Mouse (Mus musculus): ENCODE measurements around the gene Rtbdn.

Rtbdn gene

DNA sequence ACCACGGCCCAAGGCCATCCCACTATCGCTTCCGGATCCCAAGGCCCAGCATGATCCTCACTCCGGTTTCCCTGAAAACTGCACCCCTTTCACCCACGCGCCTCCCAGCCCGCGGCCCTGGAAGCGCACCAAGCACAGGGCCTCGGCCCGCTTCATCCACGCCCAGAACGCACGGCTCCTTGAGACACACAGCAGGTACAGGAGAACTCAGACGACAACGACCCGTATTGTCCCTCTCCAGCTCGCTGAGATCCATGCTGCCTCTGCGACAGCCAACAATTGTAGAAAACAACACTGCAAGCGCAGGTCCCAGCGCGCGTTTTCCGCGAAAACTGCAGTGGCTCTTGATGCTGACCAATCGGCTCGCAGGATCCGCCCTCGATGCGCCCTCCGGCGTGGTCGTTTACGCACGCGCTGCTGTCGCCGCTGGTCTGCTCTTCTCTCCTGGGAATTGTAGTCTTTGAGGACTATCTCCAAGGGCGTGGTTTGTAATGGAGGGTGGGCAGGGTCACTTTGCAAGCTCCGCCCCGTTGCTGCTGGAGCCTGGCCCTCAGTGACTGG, 19.0 kb downstream of the Rtbdn start:
- DNase-seq, result peak; percentile 86

DNA sequence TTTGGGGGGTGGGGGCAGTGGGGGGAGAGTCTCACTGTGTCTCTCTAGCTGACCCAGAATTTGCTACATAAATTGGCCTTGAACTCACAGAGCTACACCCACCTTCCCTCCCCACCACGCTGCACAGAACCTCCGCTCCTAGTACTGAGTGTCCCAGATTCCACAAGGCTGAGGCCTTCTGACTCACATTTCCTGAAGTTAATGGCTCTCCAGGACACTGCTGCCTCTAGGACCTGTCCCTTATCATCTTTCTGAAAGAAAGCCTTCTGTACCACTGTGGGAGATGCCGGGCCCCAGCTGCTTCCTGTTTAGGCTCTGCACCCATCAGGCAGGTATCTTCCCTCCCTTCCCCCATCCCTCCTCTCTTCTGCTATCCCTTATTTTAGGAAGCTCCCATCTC, 19.8 kb downstream of the Rtbdn start:
- DNase-seq, result no peak

DNA sequence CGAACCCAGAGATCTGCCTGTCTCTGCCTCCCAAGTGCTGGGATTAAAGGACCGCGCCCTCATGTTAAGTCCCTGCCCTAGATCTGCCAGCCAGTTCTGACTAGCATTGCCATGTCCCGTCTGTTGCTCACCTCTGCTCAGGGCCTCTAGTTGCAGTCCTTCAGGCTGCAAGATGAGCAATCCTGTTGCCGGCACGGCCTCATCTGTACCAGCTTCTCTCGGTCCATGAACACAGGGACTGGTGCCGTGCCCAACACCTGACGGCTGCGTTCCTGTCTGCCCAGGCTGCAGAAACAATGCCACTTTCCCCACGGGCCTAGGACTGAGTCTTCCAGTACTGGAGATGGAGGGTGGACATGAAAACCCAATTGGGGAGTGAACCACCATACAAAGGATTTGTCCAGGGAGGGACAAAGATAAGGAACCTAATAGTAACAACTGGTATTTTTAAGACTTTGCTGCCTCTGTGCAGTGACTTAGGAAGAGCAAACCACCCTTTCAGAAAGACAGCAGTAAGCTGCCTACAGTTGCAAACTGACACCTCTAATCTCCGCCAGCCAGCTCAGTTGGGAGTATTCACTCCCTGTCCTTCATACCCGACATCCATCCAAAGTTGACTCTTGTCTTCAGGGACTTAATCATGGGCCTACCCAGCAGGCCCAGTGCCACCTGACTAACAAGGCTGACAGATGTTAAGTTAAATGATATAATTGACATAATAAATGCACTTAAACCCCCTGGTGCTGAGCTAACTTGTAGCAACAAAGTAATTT, 20.9 kb downstream of the Rtbdn start:
- no peak for DNase-seq

DNA sequence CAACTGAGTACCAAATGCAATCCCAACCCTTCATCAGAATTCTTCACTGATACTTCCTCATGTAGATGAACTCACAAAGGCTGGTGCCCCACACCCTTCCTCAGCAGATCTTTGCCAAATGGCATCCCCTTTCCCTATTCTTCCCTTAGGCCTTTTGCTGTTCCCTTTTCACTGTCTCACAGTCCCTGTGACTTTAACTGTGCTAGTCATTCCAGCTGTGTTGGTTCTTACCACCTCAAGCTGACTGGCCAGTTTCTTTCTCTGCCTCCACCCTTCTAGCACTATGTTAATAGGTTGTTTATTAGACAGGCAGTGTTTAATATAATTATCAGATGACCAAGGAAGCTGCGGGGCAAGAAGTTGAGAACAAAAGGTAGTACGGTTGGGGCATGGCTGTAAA, 21.9 kb downstream of the Rtbdn start:
- DNase-seq, result no peak

DNA sequence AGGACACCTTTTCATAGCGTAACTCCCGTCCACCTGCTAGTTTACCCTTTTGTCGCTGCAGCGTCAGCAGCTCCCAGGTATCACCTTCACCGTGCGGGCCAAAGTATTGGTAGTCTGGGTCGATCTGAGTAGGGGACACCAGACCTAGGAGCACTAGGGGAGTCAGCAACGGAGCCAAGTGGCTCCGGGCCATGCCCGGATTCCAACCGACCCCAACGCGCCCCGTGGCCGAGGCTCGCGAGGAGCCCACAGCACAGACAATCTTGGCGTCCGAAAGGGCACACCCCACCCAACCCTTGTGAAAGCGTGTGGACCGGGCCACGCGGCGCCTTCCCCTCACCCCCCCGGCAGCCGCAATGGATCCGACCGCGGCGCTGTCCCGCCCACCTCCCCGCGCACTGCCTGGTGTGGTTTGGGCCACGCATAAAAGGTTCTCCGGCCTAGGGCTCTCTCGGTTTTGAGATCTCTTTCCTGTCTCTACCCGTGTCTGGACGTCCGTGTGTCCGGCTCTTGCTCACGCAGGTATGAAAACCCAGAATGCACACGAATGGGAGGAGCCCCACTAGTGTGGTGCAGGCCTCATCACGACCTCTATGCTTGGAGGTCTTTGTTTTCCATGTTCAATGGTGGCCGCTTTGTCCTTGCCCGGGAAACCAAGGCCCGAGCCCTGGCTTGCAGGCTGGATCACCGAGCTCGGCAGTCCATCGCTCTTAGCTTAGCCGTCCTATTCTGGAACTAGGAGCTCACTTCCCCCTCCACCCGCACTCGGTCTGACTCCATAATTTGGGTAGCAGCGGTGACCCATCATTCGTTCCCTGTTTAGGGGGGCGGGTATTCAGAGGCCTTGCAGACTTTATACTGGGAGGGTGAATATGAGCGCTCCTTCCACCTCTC, 22.7 kb downstream of the Rtbdn start, which contains the start of the genes Gm49661, Prdx2 and Rnaseh2a:
Gm49661 (minus strand) TSS at position 193 of the 894 bp plus-strand sequence.
Prdx2 (plus strand) TSS at position 347 of the 894 bp plus-strand sequence.
Rnaseh2a (minus strand) TSS at position 527 of the 894 bp plus-strand sequence.
- DNase-seq, result peak; percentile 80

DNA sequence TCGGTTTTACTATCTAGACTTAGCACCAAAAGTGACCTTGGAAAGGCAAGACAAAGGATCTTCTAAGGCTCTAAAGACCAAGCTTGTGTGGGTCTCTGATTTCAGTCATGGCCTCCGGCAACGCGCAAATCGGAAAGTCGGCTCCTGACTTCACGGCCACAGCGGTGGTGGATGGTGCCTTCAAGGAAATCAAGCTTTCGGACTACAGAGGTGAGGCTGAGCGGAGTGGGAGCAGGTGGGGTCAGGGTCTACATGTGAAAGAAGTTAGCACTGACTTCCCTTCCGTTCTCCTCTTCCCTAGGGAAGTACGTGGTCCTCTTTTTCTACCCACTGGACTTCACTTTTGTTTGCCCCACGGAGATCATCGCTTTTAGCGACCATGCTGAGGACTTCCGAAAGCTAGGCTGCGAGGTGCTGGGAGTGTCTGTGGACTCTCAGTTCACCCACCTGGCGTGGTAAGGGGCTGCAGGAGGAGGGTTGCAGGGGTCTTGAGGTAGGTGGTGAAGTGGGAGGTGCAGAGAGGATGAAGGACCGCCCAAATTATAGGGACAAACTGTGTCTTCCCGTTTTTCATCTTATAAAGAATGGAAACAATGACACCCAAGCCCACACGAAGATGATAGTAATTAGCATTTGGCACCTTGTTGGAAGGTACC, 23.5 kb downstream of the Rtbdn start:
- no peak for DNase-seq

DNA sequence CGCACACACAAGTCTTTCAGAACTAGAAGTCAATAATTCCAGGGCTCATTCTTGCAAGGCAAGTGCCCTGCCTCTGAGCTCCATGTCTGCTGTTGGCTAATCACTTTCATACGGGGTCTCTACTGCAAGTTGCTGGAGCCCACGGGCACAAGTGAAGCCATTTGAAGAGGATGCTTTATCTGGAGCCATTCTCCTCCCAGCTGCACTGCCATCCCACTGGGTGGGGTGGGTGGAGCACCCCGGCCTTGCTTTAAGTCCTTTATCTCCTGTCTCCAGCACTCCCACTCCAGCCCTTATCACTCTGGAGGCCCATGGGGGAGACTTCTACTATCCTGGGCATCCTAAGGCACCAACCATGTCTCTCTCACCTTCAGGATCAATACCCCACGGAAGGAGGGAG, 24.1 kb downstream of the Rtbdn start:
- no peak for DNase-seq

DNA sequence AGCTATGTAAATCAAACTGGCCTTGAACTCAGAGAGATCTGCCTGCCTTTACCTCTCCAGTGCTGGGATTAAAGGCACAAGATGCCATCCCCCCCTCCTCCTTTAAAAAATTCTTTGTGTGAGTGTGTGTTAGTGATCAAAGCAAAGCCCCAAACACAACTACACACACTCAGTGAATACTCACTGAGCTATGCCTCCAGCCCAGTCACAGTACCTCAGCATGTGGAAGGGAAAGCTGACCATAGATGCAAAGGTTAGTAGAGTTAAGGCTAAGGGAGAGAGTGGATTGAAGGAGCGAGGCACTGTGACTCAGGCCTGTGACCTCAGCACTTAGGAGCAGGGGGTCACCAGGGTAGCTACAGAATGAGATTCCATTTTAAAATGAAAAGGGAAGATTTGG, 26.3 kb downstream of the Rtbdn start:
- DNase-seq, result no peak

DNA sequence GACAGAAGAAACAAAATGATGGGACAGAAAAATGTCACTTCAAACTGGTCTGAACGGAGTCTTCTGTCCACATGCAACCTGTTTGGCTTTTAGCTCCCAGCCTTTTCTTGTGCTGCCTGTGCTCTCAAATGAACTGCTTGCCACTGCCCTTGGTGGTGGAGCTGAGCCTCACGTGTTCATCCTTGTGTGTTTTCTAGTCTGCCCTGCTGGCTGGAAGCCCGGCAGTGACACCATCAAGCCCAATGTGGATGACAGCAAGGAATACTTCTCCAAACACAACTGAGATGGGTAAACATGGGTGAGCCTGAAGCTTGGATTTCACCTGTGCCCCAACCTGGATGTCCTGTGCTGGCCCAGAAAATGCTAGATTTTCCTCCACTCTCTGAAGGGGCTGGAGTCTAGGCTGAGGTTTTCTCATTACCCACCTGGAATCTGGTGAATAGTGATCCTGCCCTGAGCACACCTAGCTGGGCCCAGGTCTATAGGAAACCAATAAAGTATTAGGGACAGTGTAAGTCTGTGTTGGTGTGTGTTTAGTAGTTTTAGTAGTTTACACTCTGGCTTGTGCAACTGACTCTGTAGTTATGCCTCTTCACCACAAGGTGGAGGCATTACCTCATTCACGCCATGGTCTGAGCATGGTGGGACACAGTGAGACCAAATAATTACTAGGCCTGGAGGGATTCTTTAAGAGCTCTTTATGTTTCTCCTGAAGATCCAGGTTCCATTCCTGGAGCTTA, 27.2 kb downstream of the Rtbdn start:
- DNase-seq, result no peak

DNA sequence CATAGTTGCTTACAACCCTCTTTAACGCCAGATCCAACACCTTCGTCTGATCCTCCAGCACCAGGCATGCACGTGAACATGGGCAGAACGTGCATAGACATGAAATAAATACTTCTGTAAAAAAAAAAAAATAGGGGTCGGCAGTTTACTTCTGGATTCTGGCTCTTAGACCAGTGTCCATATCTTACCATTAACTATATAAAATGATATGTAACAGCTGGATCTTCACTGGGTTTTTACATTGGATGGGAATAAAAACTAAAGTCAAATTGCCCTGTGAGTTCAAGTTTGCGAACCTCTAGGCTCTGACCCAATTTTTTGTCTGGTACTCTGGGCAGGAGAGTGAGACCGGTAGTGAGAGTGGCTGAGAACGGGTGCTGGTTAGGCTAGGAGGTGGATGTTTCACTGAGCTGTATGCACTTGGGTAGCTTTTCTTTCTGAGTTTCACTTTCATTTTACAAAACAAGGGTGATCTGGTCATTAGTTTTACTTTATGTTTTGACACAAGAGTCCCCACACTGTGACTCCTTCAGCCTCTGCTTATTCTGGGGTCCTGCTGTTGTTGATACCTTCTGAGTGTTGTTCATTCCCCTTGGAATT, 27.9 kb downstream of the Rtbdn start:
- no peak for DNase-seq

DNA sequence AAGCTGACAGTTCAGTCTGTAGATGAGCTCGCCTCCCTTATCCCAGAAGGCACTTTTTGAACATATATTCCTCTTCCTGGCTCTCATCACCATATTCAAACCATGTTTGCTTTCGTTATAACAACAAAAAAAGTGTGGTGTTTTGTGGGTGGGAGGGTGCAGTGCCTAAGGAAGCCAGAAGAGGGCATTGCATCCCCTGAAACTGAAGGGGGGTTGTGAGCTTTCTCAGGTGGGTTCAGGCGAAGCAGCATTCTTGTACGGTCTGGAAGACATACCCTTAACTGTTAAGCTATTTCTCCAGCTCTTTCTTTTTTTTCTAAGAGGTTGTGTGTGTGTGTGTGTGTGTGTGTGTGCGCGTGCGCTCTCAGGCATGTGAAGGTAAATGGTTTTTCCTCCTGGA, 28.6 kb downstream of the Rtbdn start:
- peak; percentile 66 for DNase-seq

DNA sequence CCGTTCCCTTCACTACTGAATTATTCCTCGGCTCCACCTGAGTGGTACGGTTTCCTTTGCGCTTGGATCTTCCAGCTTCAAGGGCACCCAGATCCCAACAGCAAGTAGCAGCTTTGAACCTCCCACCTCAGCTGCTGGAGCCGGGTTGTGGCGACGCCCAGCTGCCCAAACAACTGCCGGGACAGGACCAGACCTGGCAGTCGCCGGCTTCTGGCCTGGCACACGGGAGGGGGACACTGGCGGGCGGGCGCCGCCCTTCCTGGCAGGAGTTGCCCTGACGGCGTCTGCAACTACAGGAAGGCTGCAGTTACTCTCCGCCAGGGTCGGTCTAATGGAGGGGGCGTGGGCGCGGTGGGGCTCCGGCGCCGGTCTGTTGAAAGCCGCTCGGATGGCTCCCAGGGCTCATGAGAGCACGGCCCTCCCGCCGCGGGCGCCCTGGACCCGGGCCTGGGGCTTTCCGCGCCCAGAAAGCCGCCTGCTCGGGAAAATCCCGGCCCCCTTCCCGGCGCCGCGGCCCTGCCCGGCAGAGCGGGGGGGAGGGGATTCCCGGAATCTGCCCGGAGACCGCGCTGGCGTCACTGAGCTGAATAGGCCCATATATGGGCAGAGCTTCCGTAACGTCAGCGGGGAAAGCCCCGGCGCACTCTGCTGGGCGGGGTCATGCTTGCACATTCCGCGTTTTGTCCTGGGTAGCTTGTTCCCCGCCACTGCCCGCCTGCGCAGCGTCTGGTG, 29.4 kb downstream of the Rtbdn start:
- peak; percentile 90 for DNase-seq

DNA sequence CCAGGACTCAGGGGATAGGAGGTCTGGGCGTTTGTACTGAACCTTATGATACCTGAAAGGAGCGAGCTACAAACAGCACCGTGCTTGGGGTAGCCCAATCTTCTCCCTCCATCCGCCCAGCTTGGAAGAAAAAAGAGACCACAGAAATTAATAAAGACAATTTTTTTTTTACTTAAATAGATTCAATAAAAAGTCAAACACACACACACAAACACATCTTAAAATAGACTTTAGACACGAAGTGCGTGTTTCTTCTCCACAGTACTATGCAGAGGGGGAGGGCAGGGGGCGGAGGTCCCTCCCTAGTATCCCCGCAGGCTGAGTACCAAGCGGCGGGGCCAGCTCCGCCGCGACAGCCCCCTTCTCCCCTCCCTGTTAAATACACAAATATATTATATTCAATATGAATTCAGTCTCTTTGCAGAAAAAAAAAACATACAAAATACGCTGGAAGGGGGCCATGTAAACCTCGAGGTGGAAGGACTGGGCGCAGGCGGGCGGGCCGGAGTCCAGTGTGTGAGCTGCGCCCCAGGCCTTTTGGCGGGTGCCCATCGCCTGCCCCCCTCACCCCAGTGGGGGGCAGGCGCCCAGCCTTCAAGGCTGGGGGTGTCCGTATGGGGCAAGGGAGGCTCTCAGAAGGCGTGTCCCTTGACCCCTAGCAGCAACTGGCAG, 30.1 kb downstream of the Rtbdn start:
- DNase-seq, result no peak

DNA sequence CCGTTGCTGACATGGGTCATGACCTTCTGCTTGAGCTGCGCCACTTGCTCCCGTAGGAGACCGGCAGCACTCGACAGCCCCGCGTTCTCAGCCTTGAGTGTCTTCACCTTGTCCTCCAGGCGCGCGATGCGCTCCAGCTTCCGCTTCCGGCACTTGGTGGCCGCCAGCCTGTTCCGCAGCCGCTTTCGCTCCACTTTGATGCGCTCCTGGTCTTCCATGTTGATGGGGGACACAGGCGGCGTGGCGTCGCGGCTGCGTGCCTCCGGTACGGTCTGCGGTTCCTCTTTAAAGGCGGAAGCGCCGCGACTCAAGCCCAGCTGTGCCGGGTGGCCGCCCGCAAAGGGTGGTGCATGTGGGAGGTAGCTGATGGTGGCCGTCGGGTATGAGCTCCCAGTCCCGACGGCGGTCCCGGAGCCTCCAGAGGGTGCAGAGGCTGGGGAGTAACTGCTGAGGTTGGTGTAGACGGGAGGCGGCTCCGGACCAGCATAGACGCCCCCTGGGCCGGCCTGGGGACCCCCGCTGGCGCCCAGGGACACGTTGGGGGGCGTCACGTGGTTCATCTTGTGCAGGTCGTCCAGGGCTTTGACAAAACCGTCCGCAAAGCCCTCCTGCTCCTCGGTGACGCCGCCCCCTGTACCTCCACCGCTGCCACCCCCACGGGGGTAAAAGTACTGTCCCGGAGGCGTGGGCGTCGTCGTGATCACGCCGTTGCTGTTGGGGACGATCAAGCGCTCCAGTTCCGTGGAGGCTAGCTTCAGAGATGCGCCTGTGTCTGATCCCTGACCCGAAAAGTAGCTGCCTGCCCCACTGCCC, 30.9 kb downstream of the Rtbdn start:
- no peak for DNase-seq

DNA sequence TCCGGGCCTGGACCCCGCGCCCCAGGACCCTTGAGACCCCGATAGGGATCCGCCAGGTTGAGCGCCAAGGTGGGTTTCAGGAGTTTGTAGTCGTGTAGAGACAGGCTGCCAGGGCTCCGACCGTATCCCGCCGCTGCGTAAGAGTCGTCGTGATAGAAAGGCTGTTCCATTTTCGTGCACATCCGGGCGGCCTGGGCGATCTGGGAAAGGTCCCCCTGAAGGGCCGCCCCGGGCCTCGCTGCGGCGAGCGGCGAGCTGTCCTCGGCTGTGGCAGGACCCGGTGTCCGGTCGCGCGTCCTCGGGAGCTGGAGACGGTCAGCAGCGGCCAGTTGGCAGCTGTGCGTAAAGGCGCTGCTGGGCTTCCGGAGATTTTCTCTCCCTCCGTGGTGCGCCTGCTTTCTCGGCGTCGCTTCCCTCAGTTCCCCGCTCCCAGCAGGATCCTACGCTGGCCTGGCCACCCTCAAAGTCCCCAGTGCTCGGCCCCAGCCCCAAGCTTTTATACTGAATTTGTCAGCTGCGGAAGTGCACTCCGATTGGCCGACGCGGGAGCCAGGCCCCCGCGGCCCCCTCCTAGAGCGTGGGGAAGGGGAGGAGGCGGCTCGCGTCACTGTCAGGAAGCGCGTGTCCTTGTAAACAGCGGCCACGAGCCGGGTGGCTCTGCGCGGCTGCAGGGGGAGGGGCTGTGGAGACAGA, 31.6 kb downstream of the Rtbdn start, which contains the start of gene Junb:
Junb (minus strand) TSS at position 471 of the 693 bp plus-strand sequence.
- DNase-seq, result peak; percentile 82

DNA sequence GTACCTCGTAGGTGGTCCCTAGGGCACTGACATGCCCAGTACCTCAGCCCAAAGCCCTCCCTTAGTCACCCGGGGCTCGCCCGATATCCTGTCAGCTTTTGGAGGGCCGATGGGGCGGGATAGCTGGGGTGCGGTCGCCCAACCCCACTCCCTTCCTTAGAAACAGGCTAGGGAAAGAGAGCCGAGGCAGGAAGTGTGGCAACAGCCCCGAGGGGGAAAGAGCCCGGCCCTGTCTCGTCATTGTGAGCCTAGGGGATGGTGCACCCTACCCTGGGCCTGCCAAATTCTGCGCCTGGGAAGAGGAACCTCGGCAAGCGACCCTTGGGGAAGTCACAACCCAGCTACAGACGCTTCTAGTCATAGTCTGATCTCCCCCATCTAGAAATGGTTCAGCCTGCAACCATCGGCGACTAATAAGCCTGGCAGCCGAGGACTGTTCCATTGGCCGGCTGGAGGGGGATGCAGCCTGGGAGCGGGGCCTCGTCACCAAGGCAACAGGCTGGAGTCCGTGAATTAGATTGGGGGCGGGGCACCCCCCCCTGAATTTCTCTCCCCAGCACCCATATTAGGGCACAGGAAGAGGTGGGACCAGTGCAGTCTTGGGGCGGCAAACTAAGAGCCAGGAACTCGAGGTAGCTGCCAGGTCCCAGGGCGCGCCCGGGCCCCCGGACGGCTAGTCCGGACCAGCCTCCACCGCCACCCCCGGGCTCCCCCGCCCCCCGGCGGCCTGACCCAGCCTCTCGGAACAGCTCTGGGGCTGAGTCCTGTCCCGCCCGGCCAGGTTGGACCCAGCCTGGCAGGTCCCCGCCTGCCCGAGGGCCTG, 33.0 kb downstream of the Rtbdn start:
- peak; percentile 86 for DNase-seq

DNA sequence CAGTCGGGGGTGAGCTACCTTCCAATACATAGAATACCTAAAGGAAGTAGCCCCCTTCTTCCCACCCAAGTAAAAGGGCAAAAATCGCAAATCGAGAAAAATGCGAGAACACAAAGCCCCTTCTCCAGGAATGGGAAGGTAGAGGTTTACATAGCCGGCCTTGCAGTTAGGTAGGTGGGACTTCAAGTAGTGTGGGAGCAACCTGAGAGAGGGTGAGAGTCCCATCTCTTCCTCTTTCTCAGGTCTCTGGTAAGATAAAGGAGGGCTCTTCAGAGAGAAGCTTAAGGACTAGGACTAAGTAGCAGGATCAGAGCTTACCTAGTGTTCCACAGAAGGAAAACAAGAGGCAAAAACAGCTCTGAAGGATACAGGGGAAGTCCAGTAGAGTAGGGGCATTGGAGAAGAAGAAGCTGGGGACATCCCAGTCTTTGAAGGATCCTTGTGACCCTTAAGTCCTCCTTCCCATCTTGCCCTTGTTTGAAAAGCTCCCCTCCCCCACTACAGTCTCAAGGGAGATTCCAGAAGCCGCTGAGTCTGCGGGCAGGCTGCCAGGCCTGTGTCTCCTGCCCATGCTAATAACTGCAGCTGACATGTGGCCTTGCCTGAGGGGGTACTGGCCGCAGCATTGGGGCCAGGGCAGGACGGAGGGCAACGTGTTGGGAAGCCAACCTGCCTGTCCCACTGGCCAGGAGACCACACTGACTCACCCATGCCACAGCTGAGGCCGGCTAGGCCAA, 34.0 kb downstream of the Rtbdn start:
- no peak for DNase-seq
